Mouse (Mus musculus): ENCODE data around the gene Traf7.

Traf7 gene

GRCm38 (mm10) chr17:24527723-24528559, at the start of gene Traf7:
Gene Traf7 (minus strand): TSS chr17:24527938.
- peak; percentile 67 for DNase-seq (ENCODE audit: low spot score)

GRCm38 (mm10) chr17:24573811-24574210, 46.1 kb upstream of the Traf7 start:
- no peak for DNase-seq (ENCODE audit: low spot score)

GRCm38 (mm10) chr17:24572651-24573245, 45.0 kb upstream of the Traf7 start:
- DNase-seq (ENCODE audit: low spot score) = no peak

DNA sequence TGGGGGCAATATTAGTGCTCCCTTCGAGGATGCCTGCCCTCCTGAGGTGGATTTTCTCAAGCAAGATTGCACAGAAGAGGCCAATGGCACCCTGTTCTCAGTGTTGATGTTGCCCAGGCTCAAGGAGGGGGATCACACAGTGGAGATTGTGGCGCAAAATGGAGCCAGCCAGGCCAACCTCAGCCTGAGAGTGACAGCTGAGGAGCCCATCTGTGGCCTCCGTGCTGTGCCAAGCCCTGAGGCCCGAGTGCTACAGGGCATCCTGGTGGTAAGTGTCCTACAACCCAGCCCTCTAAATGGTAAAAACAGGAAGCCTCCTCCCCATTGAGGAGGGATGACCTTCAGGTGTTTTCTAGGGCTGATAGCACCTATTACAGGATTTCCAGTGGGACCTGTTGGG, 42.1 kb upstream of the Traf7 start:
- no peak for DNase-seq (ENCODE audit: low spot score)

DNA sequence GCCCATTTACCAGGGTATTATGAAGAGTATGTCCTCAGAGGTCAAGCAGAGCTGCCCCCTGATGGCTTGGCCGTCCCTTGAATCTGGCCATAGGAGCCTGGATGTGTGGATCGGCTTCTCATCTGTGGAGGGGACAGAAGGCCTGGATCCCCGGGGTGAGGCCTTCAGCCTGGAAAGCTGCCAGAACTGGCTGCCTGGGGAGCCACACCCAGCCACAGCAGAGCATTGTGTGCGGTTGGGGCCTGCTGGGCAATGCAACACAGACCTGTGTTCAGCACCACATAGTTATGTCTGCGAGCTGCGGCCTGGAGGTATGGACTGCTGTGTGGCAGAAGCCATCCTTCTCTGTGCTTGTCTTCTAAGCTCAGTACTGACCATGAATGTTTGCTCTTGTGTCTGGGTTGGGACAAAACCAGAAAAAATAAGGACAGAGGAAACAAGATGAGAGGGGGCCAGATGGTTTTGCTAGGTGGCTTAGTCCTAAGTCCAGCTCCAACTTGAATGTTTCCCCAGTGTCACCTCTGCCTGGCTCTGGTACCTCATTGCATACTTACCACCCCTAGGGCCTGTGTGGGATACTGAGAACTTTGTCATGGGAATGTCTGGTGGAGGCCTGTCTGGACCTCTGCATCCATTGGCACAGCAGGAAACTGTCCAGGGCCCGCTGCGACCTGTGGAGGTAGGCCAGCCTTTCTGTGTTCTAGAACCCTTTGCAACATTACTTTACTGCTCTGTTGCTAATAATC, 39.5 kb upstream of the Traf7 start:
- no peak for DNase-seq (ENCODE audit: low spot score)

DNA sequence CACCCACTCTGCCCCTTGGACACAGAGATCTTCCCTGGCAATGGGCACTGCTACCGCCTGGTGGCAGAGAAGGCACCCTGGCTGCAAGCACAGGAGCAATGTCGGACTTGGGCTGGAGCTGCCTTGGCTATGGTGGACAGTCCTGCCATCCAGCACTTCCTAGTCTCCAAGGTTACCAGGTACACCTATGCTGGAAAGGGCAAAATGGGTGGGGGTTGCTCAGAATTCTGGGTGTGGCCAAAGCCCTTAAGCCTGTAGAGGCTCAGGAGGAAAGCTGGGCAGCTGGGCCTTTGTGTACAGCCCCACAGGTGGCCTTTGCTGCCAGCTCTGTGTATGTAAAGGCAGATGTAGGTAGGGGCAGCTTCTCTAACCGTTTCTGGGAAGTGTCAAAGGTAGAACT, 38.1 kb upstream of the Traf7 start:
- no peak for DNase-seq (ENCODE audit: low spot score)

GRCm38 (mm10) chr17:24565092-24565491, 37.4 kb upstream of the Traf7 start:
- DNase-seq (ENCODE audit: low spot score) = no peak

DNA sequence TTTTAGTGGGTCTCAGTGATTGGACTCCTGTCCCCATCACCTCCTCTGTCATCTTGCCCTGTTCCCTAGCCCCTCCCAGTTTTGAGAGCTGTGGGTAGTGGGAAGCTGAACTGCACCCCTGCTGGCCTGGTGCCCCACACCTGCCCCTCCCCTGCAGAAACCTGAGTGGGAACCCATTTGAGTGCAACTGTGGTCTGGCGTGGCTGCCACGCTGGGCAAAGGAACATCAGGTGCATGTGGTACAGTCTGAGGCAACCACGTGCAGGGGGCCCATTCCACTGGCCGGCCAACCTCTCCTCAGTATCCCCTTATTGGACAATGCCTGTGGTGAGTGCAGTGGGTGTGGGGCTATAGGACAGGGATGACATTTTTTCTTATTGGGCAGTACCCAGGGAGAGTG, 36.7 kb upstream of the Traf7 start:
- DNase-seq (ENCODE audit: low spot score) = no peak

GRCm38 (mm10) chr17:24563638-24564037, 35.9 kb upstream of the Traf7 start:
- no peak for DNase-seq (ENCODE audit: low spot score)

DNA sequence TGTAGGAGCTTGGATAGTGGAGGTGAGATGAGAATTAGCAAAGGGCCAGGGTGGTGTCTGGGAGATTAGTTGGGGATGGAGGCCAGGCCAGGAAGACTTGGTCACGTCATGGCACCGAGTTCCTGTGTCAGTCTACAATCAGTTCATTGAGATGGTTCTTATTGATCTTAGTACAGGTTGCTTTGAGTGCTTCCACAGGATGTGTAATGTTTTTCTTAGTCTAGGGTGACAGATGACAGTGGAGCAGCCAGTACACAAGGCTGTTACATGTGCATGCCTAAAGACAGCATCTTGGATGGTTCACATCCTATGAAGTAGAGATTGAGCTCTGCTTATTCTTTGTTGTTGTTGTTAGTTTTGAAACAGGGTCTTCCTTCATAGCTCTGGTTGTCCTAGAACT, 33.9 kb upstream of the Traf7 start:
- DNase-seq (ENCODE audit: low spot score) = no peak

GRCm38 (mm10) chr17:24560301-24561028, 32.7 kb upstream of the Traf7 start:
- DNase-seq (ENCODE audit: low spot score) = no peak

- no peak for DNase-seq (ENCODE audit: low spot score)
Observed at GRCm38 (mm10) chr17:24559146-24559545, 31.4 kb upstream of the Traf7 start.

DNA sequence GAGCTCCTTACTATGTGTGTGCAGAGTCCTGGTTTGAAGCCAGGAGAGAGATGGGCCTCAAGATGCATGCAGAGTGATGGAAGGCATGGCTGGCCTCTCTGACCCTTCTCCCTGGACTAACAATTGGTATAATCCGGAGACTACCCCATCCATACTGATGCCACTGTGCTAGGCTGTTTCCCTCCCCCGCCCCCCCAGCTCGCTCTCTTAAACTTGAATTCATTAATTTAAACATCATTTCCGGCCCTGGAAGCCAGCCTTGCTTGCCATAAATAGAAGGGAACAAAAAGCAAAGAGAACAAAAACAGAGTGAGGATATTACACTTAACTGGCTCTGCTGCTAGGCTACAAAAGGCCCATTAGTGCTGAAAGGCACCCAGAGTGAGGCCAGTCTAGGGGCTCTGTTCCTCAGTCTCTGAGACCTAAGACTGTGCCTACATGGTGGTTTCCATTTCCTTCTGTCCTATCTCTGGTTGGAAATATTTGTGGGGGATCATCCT, 30.9 kb upstream of the Traf7 start:
- DNase-seq (ENCODE audit: low spot score) = no peak

DNA sequence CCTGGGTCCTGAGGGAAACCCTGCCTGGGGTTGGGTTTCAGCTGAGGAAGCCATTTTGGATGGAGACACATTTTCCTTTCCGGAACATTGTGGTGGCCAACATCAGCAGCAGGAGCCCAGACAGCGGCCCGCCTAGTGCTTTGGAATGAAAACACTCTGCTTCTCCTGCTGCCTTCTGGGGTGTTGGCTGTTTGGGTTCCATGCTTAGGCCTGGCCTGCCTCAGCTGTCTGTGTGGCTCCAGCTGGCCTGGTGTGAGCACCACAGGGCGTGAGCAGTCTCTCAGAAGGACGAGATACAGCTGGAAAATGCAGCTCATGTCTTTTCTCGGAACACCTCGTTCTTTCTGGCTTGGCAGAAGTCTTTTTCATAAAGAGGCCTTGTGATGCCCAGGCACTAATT, 29.4 kb upstream of the Traf7 start:
- no peak for DNase-seq (ENCODE audit: low spot score)

DNA sequence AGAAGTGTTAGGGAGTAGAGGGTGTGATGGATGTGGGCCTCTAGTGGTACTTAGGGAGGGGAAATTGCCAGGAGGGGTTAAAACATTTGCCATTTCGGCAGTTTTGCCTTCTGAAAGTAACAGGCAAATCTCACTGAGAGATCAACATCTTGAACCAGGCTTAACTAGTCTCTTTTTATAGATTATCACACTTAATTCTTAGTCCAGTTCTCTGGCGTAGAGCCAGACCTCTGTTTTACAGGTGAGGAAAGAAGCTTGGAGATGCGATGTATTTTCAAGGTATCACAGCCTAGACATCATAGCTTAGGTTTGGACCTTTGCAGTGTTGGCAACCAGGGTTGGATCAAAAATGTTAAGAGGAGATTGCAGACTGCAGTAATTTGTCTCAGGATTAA, 23.3 kb upstream of the Traf7 start:
- DNase-seq (ENCODE audit: low spot score) = no peak

- DNase-seq (ENCODE audit: low spot score) = no peak
Observed at GRCm38 (mm10) chr17:24550416-24551049, 22.8 kb upstream of the Traf7 start.

GRCm38 (mm10) chr17:24549618-24550415, 22.1 kb upstream of the Traf7 start, which contains the start of gene Pkd1:
Gene Pkd1 (plus strand): TSS chr17:24549834.
- peak; percentile 92 for DNase-seq (ENCODE audit: low spot score)

- DNase-seq (ENCODE audit: low spot score) = no peak
Observed at GRCm38 (mm10) chr17:24548921-24549617, 21.3 kb upstream of the Traf7 start.

GRCm38 (mm10) chr17:24548435-24548834, 20.7 kb upstream of the Traf7 start:
- no peak for DNase-seq (ENCODE audit: low spot score)

DNA sequence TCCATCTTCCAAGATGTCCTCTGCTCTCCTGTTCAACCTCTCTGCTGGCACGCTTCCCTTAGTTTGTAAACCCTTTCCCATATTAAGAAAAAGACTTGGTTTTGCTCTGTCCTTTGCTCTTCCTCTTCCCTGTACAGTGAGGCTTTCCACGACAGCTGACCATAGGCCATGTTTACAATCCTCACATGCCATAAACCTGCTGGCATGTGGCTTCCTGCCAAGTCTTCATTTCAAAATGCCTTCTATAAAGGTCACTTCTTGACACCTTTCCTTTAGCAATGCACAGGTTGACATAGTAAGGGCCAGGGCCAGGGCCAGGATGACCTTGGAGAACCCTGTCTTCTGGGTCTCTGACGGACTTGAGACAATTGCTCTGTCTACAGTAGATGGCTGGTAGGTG, 18.5 kb upstream of the Traf7 start:
- no peak for DNase-seq (ENCODE audit: low spot score)
